Mouse (Mus musculus) lung, postnatal 25 days (tissue): ENCODE measurements at regions not wholly inside any gene's neighbourhood (a gene's known extent, or its start where the extent isn't known, plus 50 kb on each side); places are given as distances from the start of the nearest gene placed in this dataset.
A peak's percentile ranks its signal among the peaks of the same experiment; 100 is the strongest.

Experiments used
- DNase-seq: peaks from one replicate; pipeline ENCODE4 v3.0.0; 2022; ENCODE audit warnings: low spot score

GRCm38 (mm10) chr12:28380203-28380602 is 172.0 kb downstream of the Dcdc2c start:
- no peak for DNase-seq

DNA sequence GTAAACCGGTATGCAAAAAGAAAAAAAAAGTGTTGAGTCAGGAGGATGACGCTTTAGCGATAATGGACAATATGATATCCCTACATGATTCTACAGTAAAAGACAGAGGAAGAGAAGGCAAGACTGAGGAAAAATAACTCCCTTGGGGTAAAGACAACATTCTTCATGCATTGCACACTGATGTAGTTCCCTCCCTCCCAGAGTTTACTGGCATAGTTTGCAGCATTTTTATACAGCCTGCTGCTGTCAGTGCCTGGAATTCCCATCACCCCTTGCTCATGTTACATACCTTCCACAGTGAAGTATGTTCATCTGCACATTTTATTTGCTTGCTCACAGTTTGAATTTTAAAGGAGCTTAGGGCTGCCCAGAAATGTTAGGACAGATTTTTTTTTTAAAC is 174.2 kb downstream of the Dcdc2c start:
- DNase-seq, result no peak

GRCm38 (mm10) chr12:28377373-28377772 is 174.8 kb downstream of the Dcdc2c start:
- no peak for DNase-seq

DNA sequence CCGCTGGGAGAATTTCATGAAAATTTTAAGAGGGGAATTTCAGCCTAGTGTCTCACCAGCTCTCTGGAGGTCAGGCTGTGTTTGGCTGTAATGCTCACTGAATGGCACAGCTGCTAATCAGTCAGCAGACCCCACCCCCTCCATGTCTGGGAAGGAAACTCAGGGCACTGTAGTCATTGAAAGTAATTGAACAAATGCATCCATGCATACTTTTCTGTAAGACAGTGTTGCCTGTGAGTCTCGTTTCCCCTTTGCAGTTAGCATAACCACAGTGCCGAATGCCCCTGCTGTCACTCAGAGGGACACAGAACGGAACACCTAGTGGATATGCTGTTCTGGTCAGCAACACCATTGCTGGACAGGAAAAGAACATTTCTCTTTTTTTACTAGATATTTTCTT is 175.4 kb downstream of the Dcdc2c start:
- no peak for DNase-seq

DNA sequence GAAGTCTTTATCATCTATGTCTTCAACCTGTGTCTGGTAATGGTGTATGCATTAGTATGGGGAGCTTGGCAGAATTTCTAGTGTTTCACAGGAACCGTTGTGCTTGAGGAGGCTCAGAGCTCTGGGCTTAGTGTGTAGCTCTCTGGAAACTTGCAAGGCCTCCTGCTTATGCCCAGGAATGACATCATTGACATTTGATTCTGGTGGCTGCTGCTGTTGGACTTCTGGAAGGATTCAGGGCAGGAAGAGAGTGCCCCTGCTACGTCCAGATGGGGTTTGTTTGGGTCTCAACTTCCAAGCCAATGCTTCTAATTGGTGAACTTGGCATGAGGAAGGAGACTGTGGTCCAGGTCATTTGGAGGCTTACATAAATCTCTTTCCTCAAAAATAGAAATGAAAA is 186.9 kb downstream of the Dcdc2c start:
- no peak for DNase-seq

- no peak for DNase-seq
These were observed 193.4 kb downstream of the Dcdc2c start for GRCm38 (mm10) chr12:28358737-28359333.

DNA sequence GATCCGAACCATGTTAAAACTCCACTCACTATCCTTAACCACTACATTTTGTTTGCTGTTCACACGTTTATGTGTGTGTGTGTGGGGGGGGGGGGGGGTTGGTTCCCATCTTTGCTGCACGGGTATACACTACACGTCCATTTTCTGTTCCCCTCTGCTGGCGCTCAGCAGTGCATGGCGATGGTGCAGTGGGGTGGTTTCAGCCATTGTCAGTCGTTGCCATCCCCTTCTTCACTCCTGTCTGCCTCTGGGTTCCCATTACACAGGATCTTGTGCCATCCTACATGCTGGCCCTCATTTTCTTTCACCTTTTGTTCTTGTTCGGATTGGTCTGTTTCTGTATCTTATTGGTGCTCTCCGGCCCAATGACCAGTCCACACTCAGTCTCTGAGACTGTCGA is 194.4 kb downstream of the Dcdc2c start:
- no peak for DNase-seq

- no peak for DNase-seq
These were observed 199.1 kb downstream of the Dcdc2c start for GRCm38 (mm10) chr12:28353140-28353539.

DNA sequence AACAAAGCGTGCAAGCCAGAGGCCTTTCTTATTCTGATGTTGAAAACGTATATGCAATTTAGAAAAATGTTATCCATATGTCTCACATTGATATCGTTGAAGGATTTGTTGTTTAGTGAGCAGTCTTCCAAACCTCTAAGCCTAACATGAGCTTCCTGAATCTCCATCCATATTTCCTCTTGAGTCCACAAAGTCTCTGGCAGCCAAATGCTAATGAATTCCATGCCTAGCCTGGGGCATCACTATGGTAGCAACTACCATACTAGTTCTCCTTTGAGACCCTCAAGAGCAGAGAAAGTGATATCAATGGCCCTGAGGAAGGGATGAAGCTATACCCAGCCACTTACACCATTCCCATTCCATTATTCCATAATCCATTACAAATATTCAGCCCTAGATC is 199.6 kb downstream of the Dcdc2c start:
- no peak for DNase-seq

- DNase-seq, result no peak
These were observed 209.5 kb downstream of the Dcdc2c start for GRCm38 (mm10) chr12:28342735-28343134.

DNA sequence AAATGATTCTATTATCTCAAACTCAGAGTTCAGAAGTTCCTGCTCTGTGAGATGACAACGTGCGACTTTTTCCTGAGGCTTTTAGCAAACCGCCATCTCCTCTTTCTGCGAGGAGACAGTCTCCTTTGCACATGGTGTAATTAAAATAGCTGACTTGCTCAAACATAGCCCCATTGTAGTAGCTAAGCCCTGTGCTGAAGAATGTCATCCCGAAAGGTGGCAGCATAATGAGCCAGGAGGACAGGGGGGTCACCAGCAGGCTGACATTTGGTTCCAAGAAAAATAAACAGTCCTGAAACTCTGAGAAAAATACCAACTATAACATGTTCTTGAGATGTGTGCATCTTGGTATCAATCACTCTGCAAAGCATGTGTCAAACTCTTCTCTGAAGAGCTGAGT is 219.6 kb downstream of the Dcdc2c start:
- no peak for DNase-seq

GRCm38 (mm10) chr12:28331843-28332242 is 220.4 kb downstream of the Dcdc2c start:
- no peak for DNase-seq

GRCm38 (mm10) chr12:28323659-28324058 is 228.5 kb downstream of the Dcdc2c start:
- no peak for DNase-seq

DNA sequence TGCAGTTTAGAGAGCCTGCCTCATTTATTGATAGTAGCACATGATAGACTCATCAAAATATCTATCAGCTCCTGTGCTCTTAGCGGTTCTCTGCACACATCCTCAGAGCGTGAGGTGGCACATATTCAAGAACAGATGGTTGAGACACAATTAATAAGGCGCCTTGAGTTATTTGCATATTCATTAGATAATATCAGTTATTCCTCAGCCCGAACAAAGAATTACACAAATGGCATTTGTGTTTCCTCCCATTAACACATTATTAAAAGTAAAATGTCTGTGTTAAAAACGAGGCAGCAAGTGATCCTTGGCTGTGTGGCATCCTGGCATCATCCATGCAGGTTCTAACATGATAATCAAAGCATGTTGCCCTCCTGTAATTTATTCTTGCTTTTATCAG is 243.0 kb downstream of the Dcdc2c start:
- DNase-seq, result no peak

GRCm38 (mm10) chr12:28302038-28302581 is 250.1 kb downstream of the Dcdc2c start:
- DNase-seq, result no peak

DNA sequence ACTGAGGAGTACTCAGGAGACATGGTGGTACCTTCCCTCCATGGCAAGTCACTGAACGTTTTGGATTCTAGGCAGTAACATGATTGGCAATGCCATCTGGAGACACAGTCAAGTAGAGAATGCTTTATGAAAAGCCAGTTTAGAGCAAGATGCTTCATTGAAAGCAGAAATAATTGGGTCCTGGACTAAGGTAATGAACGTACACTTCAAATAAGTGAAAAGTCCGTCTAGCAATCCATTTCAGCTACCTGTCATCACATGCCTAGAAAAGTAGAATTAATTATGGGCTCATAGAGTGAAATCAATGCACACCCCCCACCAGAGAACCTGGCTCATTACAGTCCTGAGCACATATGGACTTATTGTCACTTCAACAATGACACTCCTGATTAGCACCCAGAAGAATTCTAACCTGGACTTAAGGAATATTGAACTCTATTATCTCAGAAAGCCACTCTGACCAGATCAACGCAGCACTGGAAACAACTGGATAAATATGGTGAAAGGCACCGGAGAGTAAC is 263.8 kb downstream of the Dcdc2c start:
- no peak for DNase-seq

DNA sequence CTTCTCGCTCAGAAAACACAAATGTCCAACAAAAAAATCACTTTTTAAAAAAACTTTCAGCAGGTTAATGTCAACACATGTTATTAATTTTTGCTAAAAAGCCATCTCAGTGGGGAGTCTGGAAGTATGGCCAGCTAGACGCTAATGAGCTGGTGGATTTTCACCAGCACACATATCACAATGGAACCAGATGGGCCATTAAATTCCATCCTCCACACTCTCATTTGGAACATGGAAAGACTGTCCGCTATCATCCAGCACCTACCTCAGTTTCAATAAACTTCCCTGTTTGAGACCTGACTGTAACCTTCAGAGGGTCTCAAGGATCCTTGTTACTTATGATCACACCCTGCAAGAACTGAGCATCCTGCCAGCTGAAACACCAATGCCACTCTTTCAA is 296.7 kb downstream of the Dcdc2c start:
- no peak for DNase-seq

GRCm38 (mm10) chr12:28250526-28250925 is 301.7 kb downstream of the Dcdc2c start:
- DNase-seq, result no peak

DNA sequence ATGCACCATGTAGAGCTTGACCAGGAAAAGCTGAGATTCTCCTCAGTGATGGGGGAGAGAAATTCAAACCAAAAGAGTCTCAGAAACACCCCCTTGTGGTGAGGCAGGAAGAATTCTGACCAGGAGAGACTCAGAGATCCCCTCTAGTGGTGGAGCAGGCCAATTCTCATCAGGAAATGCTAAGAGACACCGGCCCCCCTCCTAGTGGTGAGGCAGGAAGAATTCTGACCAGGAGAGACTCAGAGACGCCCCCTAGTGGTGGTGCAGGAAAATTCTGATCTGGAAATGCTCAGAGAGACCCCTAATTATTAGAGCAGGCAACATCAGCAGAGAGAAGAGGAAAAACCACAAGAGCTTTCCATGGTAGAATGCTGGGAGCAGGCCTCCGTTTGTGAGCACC is 303.4 kb downstream of the Dcdc2c start:
- peak; percentile 7 for DNase-seq

- no peak for DNase-seq
These were observed 303.9 kb downstream of the Dcdc2c start for GRCm38 (mm10) chr12:28248287-28248686.

- no peak for DNase-seq
These were observed 314.2 kb downstream of the Dcdc2c start for GRCm38 (mm10) chr12:28238016-28238415.

- DNase-seq, result no peak
These were observed 315.2 kb downstream of the Dcdc2c start for GRCm38 (mm10) chr12:28237041-28237440.

DNA sequence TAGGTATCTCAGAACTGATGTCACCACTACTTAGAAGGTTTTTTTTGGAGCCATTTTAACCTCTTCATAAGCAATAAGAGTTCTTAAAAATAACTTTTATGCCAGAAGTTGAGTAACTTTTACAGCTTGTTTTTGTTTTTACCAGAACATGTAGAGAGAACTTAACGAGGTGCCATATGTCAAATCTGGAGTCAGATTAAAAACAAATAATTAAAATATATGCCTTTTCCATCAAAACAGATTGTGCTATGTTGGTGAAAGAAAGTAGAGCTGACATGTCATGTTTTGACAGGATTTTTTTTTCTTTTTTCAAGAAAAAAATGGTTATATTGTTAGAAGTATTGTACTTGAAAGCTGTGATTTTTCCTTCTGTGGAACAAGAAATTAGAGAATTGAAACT is 349.4 kb downstream of the Dcdc2c start:
- DNase-seq, result peak; percentile 10

DNA sequence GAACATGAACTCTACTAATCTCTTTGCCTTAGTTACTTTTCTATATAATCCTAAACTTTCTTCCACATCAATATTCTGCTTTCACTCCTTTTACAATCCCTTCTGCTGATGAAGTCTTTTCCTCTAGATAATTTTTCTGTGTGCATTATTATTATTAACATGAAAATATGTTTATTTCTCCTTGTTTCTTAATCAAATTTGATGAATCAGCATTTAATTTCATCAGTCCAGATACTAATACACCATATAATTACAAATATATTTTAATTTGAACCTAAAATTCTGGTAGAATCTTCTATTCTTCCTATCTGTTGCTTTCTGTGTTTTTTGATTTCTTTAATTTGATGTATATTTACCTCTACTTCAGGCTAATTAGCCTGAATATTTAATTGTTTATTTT is 365.5 kb downstream of the Dcdc2c start:
- DNase-seq, result no peak
